Mouse (Mus musculus) erythroblast, embryonic 14.5 days (primary cell): ENCODE data around the gene Cfap77. TPM values are rescaled to one million over a fixed set of nuclear protein-coding genes. Genes with fewer than 3 reads are reported as not detected.

Experiments used
- H3K27me3 ChIP-seq: 2 replicates; pipeline ENCODE4 v1.6.1; 2012; ENCODE audit warnings: inconsistent platforms; ENCODE audit not compliant: control insufficient read depth
- H3K36me3 ChIP-seq: 2 replicates; pipeline ENCODE4 v1.6.1; 2012; ENCODE audit warnings: mild to moderate bottlenecking, inconsistent platforms; ENCODE audit not compliant: control insufficient read depth
- H3K4me1 ChIP-seq: 2 replicates; pipeline ENCODE4 v1.6.1; 2012; ENCODE audit warnings: inconsistent platforms; ENCODE audit not compliant: control insufficient read depth
- H3K4me3 ChIP-seq: replicated peaks from 2 replicates; pipeline ENCODE3; 2012; ENCODE audit warnings: moderate library complexity, mild to moderate bottlenecking, inconsistent platforms
- H3K9me3 ChIP-seq: 2 replicates; pipeline ENCODE4 v1.6.1; 2012; ENCODE audit warnings: low read length, inconsistent platforms, mixed read lengths; ENCODE audit not compliant: control insufficient read depth
- GATA1 ChIP-seq: IDR thresholded peaks from 2 replicates; pipeline ENCODE4 v1.6.1; 2012; ENCODE audit warnings: low read length, inconsistent platforms, mixed read lengths
- TAL1 ChIP-seq: IDR thresholded peaks from 3 replicates; pipeline ENCODE4 v1.6.1; 2012; ENCODE audit warnings: low read length, inconsistent platforms, mixed read lengths
- polyA plus RNA-seq: library from polyadenylated mRNA; stranded (reverse); fragments of >175 nt; gene quantifications from 2 replicates; pipeline ENCODE4 v1.2.3, GENCODE M21; 2012

The Cfap77 gene
- polyA plus RNA-seq, 1 experiment = not detected

- no peaks in the 10 kb centered on the region for H3K27me3 ChIP-seq
- no peaks in the 10 kb centered on the region; the same call in 1 of the 2 replicates for H3K4me1 ChIP-seq
- H3K36me3 ChIP-seq = no peaks in the 10 kb centered on the region
- TF ChIP-seq TAL1 = no peak
- TF ChIP-seq GATA1 = no peak
- H3K9me3 ChIP-seq = no peaks in the 10 kb centered on the region
- no peak overlapping the region for H3K4me3 ChIP-seq
Measured at GRCm38 (mm10) chr2:29012523-29012922, 42.3 kb downstream of the Cfap77 start.

- no peak for TF ChIP-seq TAL1
- Histone ChIP-seq H3K4me3 (no peak overlapping the region), H3K9me3 (no peaks in the 10 kb centered on the region), H3K4me1 (no peaks in the 10 kb centered on the region), H3K27me3 (no peaks in the 10 kb centered on the region), H3K36me3 (no peaks in the 10 kb centered on the region)
Measured at GRCm38 (mm10) chr2:29007656-29008055, 47.2 kb downstream of the Cfap77 start.

GRCm38 (mm10) chr2:29006455-29007034, 48.3 kb downstream of the Cfap77 start:
- no peak overlapping the region for H3K4me3 ChIP-seq
- H3K9me3 ChIP-seq = no peaks in the 10 kb centered on the region
- no peaks in the 10 kb centered on the region for H3K4me1 ChIP-seq
- H3K36me3 ChIP-seq = no peaks in the 10 kb centered on the region
- no peaks in the 10 kb centered on the region for H3K27me3 ChIP-seq
- TF ChIP-seq GATA1 (no peak), TAL1 (no peak)

DNA sequence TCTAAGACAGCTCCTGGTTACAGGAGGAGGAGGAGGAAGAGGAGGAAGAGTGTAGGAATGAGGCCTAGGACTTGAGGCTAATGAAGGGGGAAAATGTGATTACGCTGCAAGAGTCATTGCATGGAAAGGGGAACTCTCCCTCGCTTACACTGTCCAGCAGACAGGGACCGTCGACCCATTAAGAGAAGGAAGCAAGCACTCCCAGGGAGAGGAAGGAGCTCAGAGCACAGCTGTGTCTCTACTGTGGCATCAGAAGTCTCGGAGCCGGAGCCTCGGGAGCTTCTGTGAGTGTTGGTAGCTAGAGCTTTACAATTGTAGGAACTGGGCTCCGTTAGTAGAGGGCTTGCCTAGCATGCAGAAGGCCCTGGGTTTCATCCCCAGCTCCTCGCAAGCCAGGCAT, 50.8 kb downstream of the Cfap77 start:
- no peaks in the 10 kb centered on the region for H3K9me3 ChIP-seq
- no peak overlapping the region for H3K4me3 ChIP-seq
- no peaks in the 10 kb centered on the region for H3K36me3 ChIP-seq
- H3K4me1 ChIP-seq = no peaks in the 10 kb centered on the region
- H3K27me3 ChIP-seq = no peaks in the 10 kb centered on the region
- TF ChIP-seq GATA1 (no peak), TAL1 (no peak)

DNA sequence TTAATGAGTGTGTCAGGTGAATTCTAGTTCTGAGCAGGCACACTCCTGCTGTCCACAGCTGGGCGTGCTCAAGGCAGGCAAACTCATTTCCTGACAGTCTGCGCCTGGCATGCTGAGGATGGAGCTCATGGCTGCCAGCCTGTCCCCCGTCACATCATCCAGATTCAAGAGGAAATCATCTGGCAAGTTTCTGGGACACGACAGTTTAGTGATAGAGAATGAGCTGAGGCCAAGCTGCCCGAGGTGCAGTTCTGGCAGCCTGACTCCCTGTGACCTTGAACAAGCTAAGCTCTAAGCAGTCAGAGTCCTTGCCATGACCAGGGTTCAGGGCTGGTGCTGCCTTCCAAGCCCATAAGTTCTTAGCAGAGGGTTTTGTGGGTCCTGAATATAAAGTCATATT, 56.6 kb downstream of the Cfap77 start:
- no peaks in the 10 kb centered on the region for H3K27me3 ChIP-seq
- no peaks in the 10 kb centered on the region for H3K4me1 ChIP-seq
- no peak for TF ChIP-seq TAL1
- no peak for TF ChIP-seq GATA1
- H3K4me3 ChIP-seq = no peak overlapping the region
- no peaks in the 10 kb centered on the region for H3K36me3 ChIP-seq
- H3K9me3 ChIP-seq = no peaks in the 10 kb centered on the region

GRCm38 (mm10) chr2:28997161-28997834, 57.6 kb downstream of the Cfap77 start:
- TF ChIP-seq TAL1 (no peak), GATA1 (no peak)
- Histone ChIP-seq H3K27me3 (no peaks in the 10 kb centered on the region), H3K4me3 (no peak overlapping the region)

GRCm38 (mm10) chr2:28995436-28995835, 59.4 kb downstream of the Cfap77 start:
- Histone ChIP-seq H3K27me3 (no peaks in the 10 kb centered on the region), H3K4me1 (no peaks in the 10 kb centered on the region), H3K36me3 (no peaks in the 10 kb centered on the region), H3K9me3 (no peaks in the 10 kb centered on the region), H3K4me3 (no peak overlapping the region)
- TF ChIP-seq GATA1 = no peak
- TF ChIP-seq TAL1 = no peak

More at GRCm38 (mm10) chr2:28997161-28997834, 57.6 kb downstream of the Cfap77 start:
- Histone ChIP-seq H3K9me3 (no peaks in the 10 kb centered on the region), H3K4me1 (no peaks in the 10 kb centered on the region), H3K36me3 (no peaks in the 10 kb centered on the region)

DNA sequence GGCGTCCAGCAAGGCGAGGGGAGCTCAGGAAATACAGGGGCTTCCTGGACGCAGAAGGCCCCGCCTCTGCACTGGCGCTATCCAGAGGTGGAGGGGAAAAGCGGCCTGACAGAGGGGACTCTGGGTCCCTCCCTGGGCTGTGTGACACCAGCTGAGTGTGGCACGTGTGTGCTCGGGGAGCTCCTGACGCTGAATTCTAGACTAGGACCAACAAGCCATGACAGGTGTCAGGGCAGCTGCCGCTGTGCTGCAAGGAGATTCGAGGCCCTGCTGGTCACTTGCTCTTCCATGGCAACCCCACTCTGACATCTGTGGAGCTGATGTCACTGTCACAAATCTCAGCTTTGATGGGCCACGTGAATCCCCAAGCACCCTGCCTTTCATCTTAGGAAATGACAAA, 60.9 kb downstream of the Cfap77 start:
- Histone ChIP-seq H3K27me3 (no peaks in the 10 kb centered on the region), H3K4me1 (no peaks in the 10 kb centered on the region), H3K9me3 (peaks cover 2% of the 10 kb centered on the region), H3K36me3 (no peaks in the 10 kb centered on the region), H3K4me3 (no peak overlapping the region)
- TF ChIP-seq TAL1 (no peak), GATA1 (no peak)

DNA sequence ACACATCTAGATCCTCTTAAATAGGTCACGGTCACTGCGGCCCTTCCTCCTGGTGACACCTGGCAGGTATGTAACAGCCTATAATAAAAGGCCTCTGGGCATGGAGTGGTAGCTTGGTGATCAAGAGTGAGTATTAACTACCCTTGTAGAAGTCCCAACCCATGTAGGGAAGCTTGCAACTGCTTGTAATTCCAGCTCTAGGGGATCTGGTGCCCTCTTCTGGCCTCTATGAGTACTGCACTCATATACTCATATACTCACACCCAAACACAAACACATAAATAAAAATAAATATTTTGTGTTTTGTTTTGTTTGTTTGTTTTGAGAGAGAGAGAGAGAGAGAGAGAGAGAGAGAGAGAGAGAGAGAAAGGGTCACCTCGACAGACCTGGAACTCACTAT, 66.1 kb downstream of the Cfap77 start:
- H3K36me3 ChIP-seq = no peaks in the 10 kb centered on the region
- no peak overlapping the region for H3K4me3 ChIP-seq
- peaks cover 12% of the 10 kb centered on the region for H3K9me3 ChIP-seq
- no peak for TF ChIP-seq TAL1
- TF ChIP-seq GATA1 = no peak
- H3K4me1 ChIP-seq = no peaks in the 10 kb centered on the region
- no peaks in the 10 kb centered on the region for H3K27me3 ChIP-seq
